Mouse (Mus musculus) MEL (cell line): ENCODE data around the gene Blm. TPM values are rescaled to one million over a fixed set of nuclear protein-coding genes. Genes with fewer than 3 reads are reported as not detected.

Source experiments
- DNase-seq: peaks from one replicate; pipeline ENCODE4 v3.0.0; 2011; ENCODE audit warnings: low read depth, low spot score
- H3K27ac ChIP-seq: 2 replicates; pipeline ENCODE4 v1.5.1; 2012; ENCODE audit warnings: low read depth, mild to moderate bottlenecking, control low read depth, low read length, moderate library complexity; ENCODE audit not compliant: control insufficient read depth
- H3K27me3 ChIP-seq, 2 experiments: fragments of 150-350 bp in 1 of 2; sonication (generic) in 1 of 2; 2 replicates each; pipeline ENCODE4 v1.6.1; 2012; ENCODE audit warnings: low read length in 2 of 2, mild to moderate bottlenecking in 2 of 2, improper control_type of control experiment in 1 of 2, moderate library complexity in 1 of 2; ENCODE audit not compliant: insufficient read depth in 2 of 2, control insufficient read depth in 1 of 2
- H3K36me3 ChIP-seq, 2 experiments: 2 replicates each; pipeline ENCODE4 v1.6.1; 2012 to 2014; ENCODE audit warnings: low read length in 2 of 2, improper control_type of control experiment in 1 of 2, inconsistent platforms in 1 of 2, mild to moderate bottlenecking in 1 of 2; ENCODE audit not compliant: insufficient read depth in 2 of 2, control insufficient read depth in 1 of 2
- H3K4me1 ChIP-seq, 2 experiments: fragments of 150-350 bp in 1 of 2; sonication (generic) in 1 of 2; 2 replicates each; pipeline ENCODE4 v1.6.1; 2012; ENCODE audit warnings: low read length in 2 of 2, improper control_type of control experiment in 1 of 2, mild to moderate bottlenecking in 1 of 2; ENCODE audit not compliant: insufficient read depth in 2 of 2, control insufficient read depth in 1 of 2
- H3K4me3 ChIP-seq, 2 experiments: fragments of 150-350 bp in 1 of 2; sonication (generic) in 1 of 2; 2 replicates each; pipeline ENCODE4 v1.5.1; 2012; ENCODE audit warnings: low read depth in 2 of 2, low read length in 2 of 2, mild to moderate bottlenecking in 2 of 2, moderate library complexity in 2 of 2, control low read depth in 1 of 2, improper control_type of control experiment in 1 of 2; ENCODE audit not compliant: control insufficient read depth in 1 of 2, insufficient read depth in 1 of 2
- H3K79me2 ChIP-seq: 2 replicates; pipeline ENCODE4 v1.6.1; 2012; ENCODE audit warnings: mild to moderate bottlenecking, low read length, moderate library complexity; ENCODE audit not compliant: control insufficient read depth, poor library complexity, insufficient read depth
- H3K9ac ChIP-seq: 2 replicates; pipeline ENCODE4 v1.6.1; 2012; ENCODE audit warnings: low read depth, mild to moderate bottlenecking, control low read depth, low read length, moderate library complexity; ENCODE audit not compliant: control insufficient read depth, poor library complexity, severe bottlenecking
- H3K9me3 ChIP-seq: fragments of 150-350 bp; sonication (generic); replicated peaks from 2 replicates; pipeline ENCODE4 v1.6.1; 2012; ENCODE audit warnings: mild to moderate bottlenecking, low read length, improper control_type of control experiment, moderate library complexity; ENCODE audit not compliant: insufficient read depth
- BHLHE40 ChIP-seq: IDR thresholded peaks from 2 replicates; pipeline ENCODE4 v1.6.1; 2012; ENCODE audit warnings: low read depth, mild to moderate bottlenecking, inconsistent platforms, low read length, improper control_type of control experiment, borderline replicate concordance
- CHD1 ChIP-seq: IDR thresholded peaks from 2 replicates; pipeline ENCODE4 v1.6.1; 2012; ENCODE audit warnings: low read depth, mild to moderate bottlenecking, inconsistent platforms, low read length, improper control_type of control experiment
- CTCF ChIP-seq, 3 experiments: IDR thresholded peaks in 2 of 3; conservative IDR thresholded peaks in 1 of 3; 2 replicates each; pipeline ENCODE4 v1.5.1; 2011 to 2012; ENCODE audit warnings: low read length in 3 of 3, low read depth in 2 of 3, mild to moderate bottlenecking in 2 of 3, improper control_type of control experiment in 1 of 3, inconsistent platforms in 1 of 3, mixed read lengths in 1 of 3, moderate library complexity in 1 of 3; ENCODE audit not compliant: control insufficient read depth in 1 of 3, insufficient read depth in 1 of 3, poor library complexity in 1 of 3, severe bottlenecking in 1 of 3
- ELF1 ChIP-seq: IDR thresholded peaks from 2 replicates; pipeline ENCODE4 v1.6.1; 2014; ENCODE audit warnings: low read depth, mild to moderate bottlenecking, inconsistent platforms, low read length, improper control_type of control experiment, moderate library complexity
- EP300 ChIP-seq, 2 experiments: IDR thresholded peaks; 2 replicates each; pipeline ENCODE4 v1.6.1; 2011; ENCODE audit warnings: improper control_type of control experiment in 2 of 2, low read length in 2 of 2, low read depth in 1 of 2, mild to moderate bottlenecking in 1 of 2
- ETS1 ChIP-seq: IDR thresholded peaks from 2 replicates; pipeline ENCODE4 v1.6.1; 2012; ENCODE audit warnings: low read depth, mild to moderate bottlenecking, inconsistent platforms, low read length, improper control_type of control experiment, moderate library complexity
- GABPA ChIP-seq: IDR thresholded peaks from 2 replicates; pipeline ENCODE4 v1.6.1; 2012; ENCODE audit warnings: low read depth, mild to moderate bottlenecking, inconsistent platforms, low read length, improper control_type of control experiment, moderate library complexity
- GATA1 ChIP-seq: IDR thresholded peaks from 2 replicates; pipeline ENCODE4 v1.6.1; 2011; ENCODE audit warnings: low read depth, low read length, improper control_type of control experiment
- JUND ChIP-seq: IDR thresholded peaks from 2 replicates; pipeline ENCODE4 v1.6.1; 2011; ENCODE audit warnings: low read depth, mild to moderate bottlenecking, improper control_type of control experiment, low read length
- KAT2A ChIP-seq: conservative IDR thresholded peaks from 2 replicates; pipeline ENCODE4 v1.6.1; 2012; ENCODE audit warnings: low read depth, low read length, improper control_type of control experiment, inconsistent platforms
- MAFK ChIP-seq: IDR thresholded peaks from 2 replicates; pipeline ENCODE4 v1.6.1; 2011; ENCODE audit warnings: low read depth, mild to moderate bottlenecking, low read length, improper control_type of control experiment, borderline replicate concordance
- MAX ChIP-seq: IDR thresholded peaks from 2 replicates; pipeline ENCODE4 v1.6.1; 2011; ENCODE audit warnings: low read length, improper control_type of control experiment
- MXI1 ChIP-seq: IDR thresholded peaks from 2 replicates; pipeline ENCODE4 v1.6.1; 2011; ENCODE audit warnings: mild to moderate bottlenecking, low read depth, low read length, improper control_type of control experiment
- MYB ChIP-seq: IDR thresholded peaks from 2 replicates; pipeline ENCODE4 v1.6.1; 2011; ENCODE audit warnings: mild to moderate bottlenecking, low read depth, low read length, improper control_type of control experiment
- MYC ChIP-seq: IDR thresholded peaks from 2 replicates; pipeline ENCODE4 v1.6.1; 2011; ENCODE audit warnings: low read depth, mild to moderate bottlenecking, low read length, improper control_type of control experiment, moderate library complexity
- NELFE ChIP-seq: IDR thresholded peaks from 2 replicates; pipeline ENCODE4 v1.6.1; 2011; ENCODE audit warnings: low read depth, low read length, improper control_type of control experiment
- NRF1 ChIP-seq: IDR thresholded peaks from 2 replicates; pipeline ENCODE4 v1.6.1; 2014; ENCODE audit warnings: low read depth, mild to moderate bottlenecking, inconsistent platforms, low read length, improper control_type of control experiment, moderate library complexity; ENCODE audit not compliant: poor library complexity, insufficient read depth, severe bottlenecking
- POLR2A ChIP-seq, 2 experiments: IDR thresholded peaks; 2 replicates each; pipeline ENCODE4 v1.6.1; 2011 to 2012; ENCODE audit warnings: low read length in 2 of 2, mild to moderate bottlenecking in 2 of 2, control low read depth in 1 of 2, improper control_type of control experiment in 1 of 2, low read depth in 1 of 2, moderate library complexity in 1 of 2; ENCODE audit not compliant: control insufficient read depth in 1 of 2, insufficient read depth in 1 of 2, poor library complexity in 1 of 2
- POLR2AphosphoS2 ChIP-seq: IDR thresholded peaks from 2 replicates; pipeline ENCODE4 v1.6.1; 2011; ENCODE audit warnings: low read length, improper control_type of control experiment
- RCOR1 ChIP-seq: IDR thresholded peaks from 2 replicates; pipeline ENCODE4 v1.6.1; 2012; ENCODE audit warnings: low read depth, mild to moderate bottlenecking, inconsistent platforms, low read length, improper control_type of control experiment
- SIN3A ChIP-seq: IDR thresholded peaks from 2 replicates; pipeline ENCODE4 v1.6.1; 2012; ENCODE audit warnings: low read length, improper control_type of control experiment, inconsistent platforms
- TBP ChIP-seq: IDR thresholded peaks from 2 replicates; pipeline ENCODE4 v1.8.0; 2011; ENCODE audit warnings: low read depth, low read length, improper control_type of control experiment
- TCF12 ChIP-seq: IDR thresholded peaks from 2 replicates; pipeline ENCODE4 v1.6.1; 2014; ENCODE audit warnings: low read depth, mild to moderate bottlenecking, inconsistent platforms, low read length, improper control_type of control experiment, moderate library complexity
- USF1 ChIP-seq: IDR thresholded peaks from 2 replicates; pipeline ENCODE4 v1.6.1; 2014; ENCODE audit warnings: low read depth, mild to moderate bottlenecking, inconsistent platforms, low read length, improper control_type of control experiment, moderate library complexity
- USF2 ChIP-seq, 2 experiments: IDR thresholded peaks; 2 replicates each; pipeline ENCODE4 v1.6.1; 2011 to 2012; ENCODE audit warnings: improper control_type of control experiment in 2 of 2, low read length in 2 of 2, borderline replicate concordance in 1 of 2, inconsistent platforms in 1 of 2, low read depth in 1 of 2, mild to moderate bottlenecking in 1 of 2; ENCODE audit not compliant: insufficient read depth in 1 of 2
- ZKSCAN1 ChIP-seq: IDR thresholded peaks from 2 replicates; pipeline ENCODE4 v1.6.1; 2012; ENCODE audit warnings: low read depth, mild to moderate bottlenecking, inconsistent platforms, low read length, improper control_type of control experiment, moderate library complexity
- ZMIZ1 ChIP-seq: IDR thresholded peaks from 2 replicates; pipeline ENCODE4 v1.6.1; 2012; ENCODE audit warnings: low read depth, mild to moderate bottlenecking, inconsistent platforms, low read length, improper control_type of control experiment, moderate library complexity
- ZNF384 ChIP-seq: IDR thresholded peaks from 2 replicates; pipeline ENCODE4 v1.6.1; 2012; ENCODE audit warnings: low read depth, mild to moderate bottlenecking, inconsistent platforms, low read length, improper control_type of control experiment
- polyA plus RNA-seq, 2 experiments: library from polyadenylated mRNA; stranded (reverse) in 1 of 2; unstranded in 1 of 2; fragments of >175 nt in 1 of 2; fragments of >200 nt in 1 of 2; gene quantifications; 2 replicates each; pipeline versions ENCODE4 v1.2.1 to v1.2.4; 2012; ENCODE audit warnings: low replicate concordance in 2 of 2, low read depth in 1 of 2; ENCODE audit not compliant: insufficient read length in 2 of 2, insufficient read depth in 1 of 2, missing spikeins in 1 of 2
- total RNA-seq: library from RNA; depleted of rRNA; stranded (reverse); fragments of 300-350 nt; gene quantifications from 2 replicates; pipeline ENCODE4 v1.2.3, GENCODE M21; 2012

The Blm gene
- total and polyA plus RNA-seq, 3 experiments, result 28.5 to 83.8 (median 52.0) TPM

DNA sequence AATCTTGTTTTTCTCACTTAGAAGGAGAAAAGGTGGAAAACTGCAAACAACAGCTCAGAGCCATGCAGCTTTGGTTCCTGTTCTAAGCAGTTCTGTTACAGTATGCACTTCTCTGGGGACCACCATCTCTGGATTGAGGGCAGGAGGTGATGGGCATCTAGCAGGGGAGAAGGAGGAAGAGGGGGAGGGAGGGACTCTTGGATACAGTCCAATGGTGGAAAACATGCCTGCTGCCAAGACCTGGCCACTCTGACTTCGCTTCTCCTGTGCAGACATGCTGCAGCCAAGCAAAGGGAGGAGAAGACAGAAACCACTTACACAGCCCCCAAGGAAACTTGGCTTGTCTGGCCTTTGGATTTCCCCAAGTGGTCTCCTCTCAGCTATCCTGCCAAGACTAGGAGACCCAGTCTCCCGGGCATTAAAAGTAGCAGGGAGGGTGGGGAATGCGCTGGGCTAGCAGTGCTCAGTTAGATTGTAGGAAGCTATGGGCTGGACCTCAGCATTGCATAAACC lies 77.0 kb downstream of the Blm start:
- DNase-seq, result no peak
- Histone ChIP-seq H3K27ac (no peak overlapping the region), H3K4me1 (peaks cover 8 to 14% of the 10 kb centered on the region in 2 experiments), H3K36me3 (peaks cover 5 to 21% of the 10 kb centered on the region in 2 experiments), H3K27me3 (no peaks in the 10 kb centered on the region), H3K4me3 (no peak overlapping the region), H3K9ac (no peak overlapping the region), H3K79me2 (no peaks in the 10 kb centered on the region), H3K9me3 (no peaks in the 10 kb centered on the region)
- TF ChIP-seq ELF1 (no peak), JUND (no peak), TCF12 (no peak), CHD1 (no peak), BHLHE40 (no peak), ETS1 (no peak), MAFK (no peak), MYC (no peak), NELFE (no peak), POLR2A (IDR thresholded peaks at IDR 0.05; ENCODE audit: control insufficient read depth in 1 of 2, insufficient read depth in 1 of 2, low read depth in 1 of 2, low read length in 2 of 2, poor library complexity in 1 of 2) (no peak), POLR2AphosphoS2 (no peak), GABPA (no peak), GATA1 (no peak), ZKSCAN1 (no peak), NRF1 (no peak), TBP (no peak), MAX (no peak), ZMIZ1 (no peak), USF2 (IDR thresholded peaks at IDR 0.05; ENCODE audit: borderline replicate concordance in 1 of 2, insufficient read depth in 1 of 2, low read depth in 1 of 2, low read length in 2 of 2) (no peak), ZNF384 (no peak)

GRCm38 (mm10) chr7:80457241-80457640 lies 77.7 kb downstream of the Blm start:
- no peak for DNase-seq
- H3K9ac ChIP-seq, result no peak overlapping the region

More at GRCm38 (mm10) chr7:80457241-80457640, 77.7 kb downstream of the Blm start:
- no peak overlapping the region for H3K4me3 ChIP-seq
- no peak for TF ChIP-seq MYB
- TF ChIP-seq USF1, result no peak
- no peak for TF ChIP-seq SIN3A
- no peak for TF ChIP-seq KAT2A
- no peak for TF ChIP-seq ETS1
- no peak for TF ChIP-seq NELFE
- TF ChIP-seq BHLHE40, result no peak
- TF ChIP-seq JUND, result no peak
- no peak for TF ChIP-seq RCOR1
- TF ChIP-seq MXI1, result no peak
- no peak for TF ChIP-seq POLR2A (IDR thresholded peaks at IDR 0.05; ENCODE audit: control insufficient read depth in 1 of 2, insufficient read depth in 1 of 2, low read depth in 1 of 2, low read length in 2 of 2, poor library complexity in 1 of 2)
- TF ChIP-seq CTCF (IDR thresholded peaks at IDR 0.05 in 2 of 3, conservative IDR thresholded peaks at IDR 0.05 in 1 of 3; ENCODE audit: control insufficient read depth in 1 of 3, insufficient read depth in 1 of 3, low read depth in 2 of 3, low read length in 3 of 3, poor library complexity in 1 of 3, severe bottlenecking in 1 of 3), result no peak
- no peak for TF ChIP-seq EP300 (IDR thresholded peaks at IDR 0.05; ENCODE audit: low read depth in 1 of 2, low read length in 2 of 2)
- peaks cover 8 to 14% of the 10 kb centered on the region in 2 experiments for H3K4me1 ChIP-seq
- peaks cover 5 to 21% of the 10 kb centered on the region in 2 experiments for H3K36me3 ChIP-seq
- H3K27ac ChIP-seq, result no peak overlapping the region
- H3K27me3 ChIP-seq, result no peaks in the 10 kb centered on the region
- H3K79me2 ChIP-seq, result no peaks in the 10 kb centered on the region
- H3K9me3 ChIP-seq, result no peaks in the 10 kb centered on the region
